Mouse (Mus musculus) heart, adult 11 months (tissue): ENCODE results near the gene Dclk3.

Source experiments
- DNase-seq: peaks from one replicate; pipeline ENCODE4 v3.0.0; 2022

Dclk3 gene

GRCm38 (mm10) chr9:111490583-111490982 is 51.7 kb downstream of the Dclk3 start:
- peak; percentile 51 for DNase-seq

DNA sequence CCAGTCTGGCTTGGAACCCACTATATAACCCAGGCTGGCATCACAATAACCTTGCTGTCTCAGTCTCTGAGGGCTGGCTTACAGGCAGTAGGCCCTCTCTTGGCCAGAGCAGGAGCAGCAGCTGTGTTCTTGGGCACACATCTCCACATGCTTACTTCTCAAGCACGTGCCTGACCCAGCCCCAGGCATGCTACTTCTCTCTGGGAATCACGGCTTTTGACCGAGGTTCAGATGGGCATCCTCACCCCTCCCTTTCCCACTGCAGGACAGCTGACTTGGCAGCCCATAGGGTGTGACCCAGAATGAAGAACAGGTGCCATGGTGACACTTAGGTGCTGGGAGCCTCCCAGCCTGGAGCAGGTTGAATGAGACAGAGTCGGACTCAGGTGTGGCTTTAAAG is 52.4 kb downstream of the Dclk3 start:
- peak; percentile 73 for DNase-seq

DNA sequence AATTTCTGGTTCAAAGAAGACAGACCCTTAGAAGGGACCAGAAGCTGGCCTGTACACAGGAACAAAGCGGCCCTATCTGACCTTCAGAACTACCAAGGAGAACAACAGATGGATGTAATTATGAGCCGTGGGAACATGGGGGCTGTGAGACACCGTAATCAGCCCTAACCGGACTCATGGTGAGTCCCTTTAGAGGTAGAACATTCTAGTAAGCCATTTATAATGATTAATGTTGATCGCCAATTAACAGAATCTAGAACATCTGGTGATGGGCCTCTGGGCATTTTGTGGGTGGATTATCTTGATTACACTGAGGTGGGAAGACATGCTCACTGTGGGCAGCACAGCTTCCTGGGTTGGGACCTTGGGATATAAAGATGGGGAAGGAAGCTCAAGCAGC is 54.6 kb downstream of the Dclk3 start:
- peak; percentile 23 for DNase-seq

DNA sequence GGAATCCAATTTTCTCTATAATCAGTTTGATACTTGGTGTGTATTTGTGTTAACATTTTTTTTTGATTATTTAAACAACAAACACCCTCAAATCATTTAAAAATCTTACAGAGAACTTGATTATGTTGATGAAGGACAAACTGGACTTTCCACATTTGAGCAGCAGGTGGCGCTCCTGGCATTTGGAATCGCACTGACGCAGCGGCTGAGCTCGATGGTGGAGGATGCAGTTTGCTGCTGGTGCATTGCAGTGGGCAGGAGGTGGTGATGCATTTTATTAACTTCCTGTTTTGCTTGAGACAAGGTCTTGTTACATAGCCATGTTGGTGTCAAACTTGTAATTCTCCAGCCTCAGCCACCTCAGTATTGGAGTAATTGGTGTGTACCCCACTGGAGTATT is 56.7 kb downstream of the Dclk3 start:
- DNase-seq: peak; percentile 34

DNA sequence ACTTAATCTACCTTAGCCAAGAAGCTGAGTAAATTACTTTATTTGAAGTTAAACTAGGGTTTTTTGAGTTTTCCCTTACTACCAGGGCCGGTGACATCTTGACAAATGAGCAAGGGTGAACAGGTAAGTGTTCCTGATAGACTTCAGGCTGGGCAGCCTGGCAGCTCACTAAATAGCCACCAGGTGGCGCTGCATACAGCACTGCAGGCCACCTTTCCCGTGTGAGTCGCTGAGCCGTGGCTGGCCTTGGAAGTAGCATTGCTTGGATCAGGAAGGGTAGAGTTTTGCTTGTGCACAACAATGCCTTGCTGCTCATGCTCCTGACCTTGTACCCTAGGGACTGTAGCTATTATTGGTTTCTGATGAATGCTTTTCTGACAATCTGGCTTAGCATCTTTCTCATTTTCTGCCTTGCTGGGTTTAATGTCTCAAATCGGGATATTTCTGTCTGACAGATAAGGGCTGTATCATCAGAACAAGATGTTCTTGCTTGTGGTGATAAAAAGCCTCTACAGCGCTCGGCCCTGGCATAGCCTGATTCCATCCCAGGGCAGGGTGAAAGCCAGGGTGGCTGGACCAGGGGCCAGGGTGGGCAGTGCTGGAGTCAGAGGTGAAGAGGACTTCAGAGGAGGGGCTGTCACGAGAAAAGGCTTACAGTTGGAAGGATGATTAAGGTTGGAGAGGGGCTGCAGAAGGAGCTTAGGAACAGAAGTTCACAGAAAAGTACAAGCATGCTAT is 58.4 kb downstream of the Dclk3 start:
- peak; percentile 89 for DNase-seq

DNA sequence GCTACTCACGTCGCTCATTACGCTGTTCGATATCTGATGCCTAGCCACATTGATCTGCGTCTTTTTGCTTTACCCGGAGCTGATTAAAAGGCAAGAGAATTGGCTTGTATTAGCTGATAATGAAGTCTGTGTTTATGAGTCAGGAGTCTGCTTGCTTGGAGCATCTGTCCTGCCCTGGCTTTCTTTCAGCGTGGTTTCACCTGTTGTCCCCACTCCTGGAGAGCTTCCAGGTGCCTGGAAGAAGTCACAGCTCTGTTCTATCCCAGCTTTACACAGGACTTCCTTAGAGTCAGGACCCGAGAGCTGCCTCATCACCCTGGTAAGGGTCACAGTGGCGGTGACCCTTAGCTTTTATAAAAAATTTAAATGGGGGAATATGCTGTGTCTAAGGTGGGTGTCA is 61.3 kb downstream of the Dclk3 start:
- peak; percentile 82 for DNase-seq

DNA sequence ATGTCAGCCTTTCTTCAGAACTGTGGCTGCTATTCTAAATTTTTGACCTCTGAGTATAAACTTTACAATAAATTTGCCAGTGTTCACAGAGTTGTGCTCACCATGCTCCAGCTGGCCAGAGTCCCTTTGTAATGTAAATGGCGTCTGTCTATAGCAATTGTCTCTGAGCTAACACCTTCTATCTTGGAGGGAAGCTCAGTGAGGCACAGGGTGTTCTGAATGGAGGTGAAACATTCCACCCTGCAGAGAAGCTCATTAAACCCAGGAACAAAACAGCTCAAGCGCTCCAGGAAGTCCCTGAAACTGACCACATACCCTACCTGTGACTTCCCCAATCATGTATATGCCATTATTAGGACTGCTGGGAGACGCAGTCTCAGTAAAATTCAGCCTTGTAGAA is 67.2 kb downstream of the Dclk3 start:
- DNase-seq: peak; percentile 34

DNA sequence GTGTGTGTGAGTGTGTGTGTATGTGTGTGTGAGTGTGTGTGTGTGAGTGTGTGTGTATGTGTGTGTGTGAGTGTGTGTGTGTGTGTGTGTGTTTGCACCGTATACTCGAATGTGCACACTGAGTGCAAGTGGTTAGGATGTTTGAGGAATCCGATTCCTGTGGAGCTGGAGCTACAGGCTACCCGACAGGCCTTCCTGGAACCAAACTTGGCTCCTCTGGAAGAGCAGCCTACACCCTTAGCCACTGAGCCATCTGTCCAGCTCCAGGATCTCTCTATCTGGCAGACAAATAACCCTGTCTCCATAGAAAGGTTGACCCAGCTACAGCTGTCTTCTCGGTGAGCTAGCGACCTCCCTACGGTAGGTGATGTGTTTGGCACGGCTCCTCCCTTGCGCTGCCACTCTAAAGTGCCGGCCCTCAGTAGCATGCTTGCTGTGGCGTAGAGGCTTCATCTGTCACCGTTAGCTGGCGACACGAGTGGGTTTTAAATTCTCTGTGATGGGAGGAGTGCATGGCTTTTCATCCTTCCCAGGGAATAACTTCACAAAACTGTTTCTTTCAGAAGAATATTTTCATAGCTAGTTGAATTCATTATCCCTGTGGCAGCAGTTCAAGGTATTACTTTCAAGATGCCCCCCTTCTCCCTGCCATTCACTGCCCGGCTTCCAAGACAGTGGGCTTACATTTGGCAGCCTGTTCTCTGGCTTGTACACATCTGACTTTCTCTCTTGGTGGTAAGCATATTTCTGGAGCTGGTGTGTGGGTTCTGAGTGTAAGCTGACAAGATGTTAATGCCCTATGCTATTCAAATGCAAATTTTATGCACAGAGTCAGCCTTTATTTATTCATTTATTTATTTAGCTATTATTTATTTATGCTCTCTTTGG is 75.9 kb downstream of the Dclk3 start:
- DNase-seq: peak; percentile 31

- peak; percentile 70 for DNase-seq
Observed at GRCm38 (mm10) chr9:111515536-111515935, 76.7 kb downstream of the Dclk3 start.

DNA sequence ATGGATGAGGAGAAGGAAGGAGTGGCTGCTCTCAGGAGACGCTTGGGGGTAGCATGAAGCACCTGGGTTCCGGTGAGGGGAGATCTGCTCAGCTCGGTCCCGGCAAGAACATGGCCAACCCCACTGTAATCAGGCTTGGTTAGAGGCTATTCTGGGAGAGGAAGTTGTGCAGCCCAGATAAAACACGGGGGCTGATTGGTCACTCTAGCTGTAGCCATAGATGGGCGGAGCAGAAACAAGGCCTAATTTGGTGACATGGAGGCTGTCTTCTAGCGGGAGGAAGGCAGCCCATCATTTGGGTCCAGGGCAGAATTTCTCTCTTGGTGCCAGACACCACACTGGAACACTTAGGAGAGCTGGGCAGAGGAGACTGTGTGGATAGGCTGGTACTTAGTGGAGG is 83.3 kb downstream of the Dclk3 start:
- DNase-seq: no peak

- DNase-seq: peak; percentile 45
Observed at GRCm38 (mm10) chr9:111523111-111523510, 84.2 kb downstream of the Dclk3 start.

GRCm38 (mm10) chr9:111523871-111524270 is 85.0 kb downstream of the Dclk3 start:
- DNase-seq: peak; percentile 53

DNA sequence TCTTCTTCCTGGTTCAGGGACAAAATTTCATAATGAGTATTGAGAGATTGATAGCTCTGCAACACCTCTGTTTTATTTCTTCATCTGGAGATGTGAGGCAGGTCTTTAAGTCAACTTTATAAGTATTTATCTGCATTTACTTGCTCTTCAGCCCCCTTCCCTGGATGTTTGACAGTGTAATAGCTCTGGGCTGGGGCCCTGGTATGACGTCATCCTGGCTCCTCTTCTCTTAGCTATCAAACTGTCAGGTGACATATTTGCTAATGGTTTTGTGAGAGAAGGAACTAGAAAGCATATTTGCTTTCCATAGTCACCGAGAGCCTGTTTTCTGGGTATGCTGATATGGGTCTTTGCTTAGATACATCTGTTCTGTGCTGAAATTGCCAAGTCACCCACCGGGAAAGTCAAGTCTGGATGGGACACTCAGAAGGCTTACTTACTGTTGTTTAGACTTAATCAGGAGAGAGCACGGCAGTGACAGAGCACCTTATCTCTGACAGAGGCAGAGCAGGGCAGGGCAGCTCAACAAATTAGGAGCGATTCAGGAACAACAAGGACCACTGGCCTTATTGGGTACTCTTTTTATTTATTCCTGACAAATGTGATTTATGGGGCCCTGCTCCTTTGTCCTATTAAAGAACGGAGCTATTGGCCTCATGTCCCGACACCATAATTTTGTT is 96.0 kb downstream of the Dclk3 start:
- peak; percentile 37 for DNase-seq

GRCm38 (mm10) chr9:111535445-111536064 is 96.7 kb downstream of the Dclk3 start:
- peak; percentile 81 for DNase-seq
